Mouse (Mus musculus): ENCODE data around the gene 5730522E02Rik. TPM values are rescaled to one million over a fixed set of nuclear protein-coding genes. Genes with fewer than 3 reads are reported as not detected.
A peak's percentile ranks its signal among the peaks of the same experiment; 100 is the strongest.

Gene 5730522E02Rik
- polyA plus RNA-seq, 1 experiment from 2014 or later = 13.4 TPM

GRCm38 (mm10) chr11:25992216-25992615, 218.3 kb downstream of the 5730522E02Rik start:
- Histone ChIP-seq H3K9me3 (no peaks in the 10 kb centered on the region), H3K27ac (replicated peaks) (no peak overlapping the region), H3K36me3 (no peaks in the 10 kb centered on the region), H3K4me2 (no peak overlapping the region), H3K4me1 (replicated peaks) (peaks cover 13% of the 10 kb centered on the region), H3K27me3 (no peaks in the 10 kb centered on the region), H3K9ac (no peak overlapping the region), H3K4me3 (no peak overlapping the region)
- no peak for ATAC-seq (ENCODE audit: low read depth)
- WGBS = 74% methylated on average over 1 of the region's 1 CpGs

GRCm38 (mm10) chr11:25978736-25979276, 231.8 kb downstream of the 5730522E02Rik start:
- H3K4me3 ChIP-seq = no peak overlapping the region
- no peak overlapping the region for H3K9ac ChIP-seq
- no peaks in the 10 kb centered on the region for H3K9me3 ChIP-seq
- H3K27me3 ChIP-seq = no peaks in the 10 kb centered on the region
- no peak for ATAC-seq (ENCODE audit: low read depth)
- no peaks in the 10 kb centered on the region for H3K36me3 ChIP-seq
- H3K4me2 ChIP-seq = no peak overlapping the region
- WGBS = 32% methylated on average over 5 of the region's 5 CpGs
- peak overlapping the region; percentile 62 for H3K27ac ChIP-seq (replicated peaks)
- H3K4me1 ChIP-seq (replicated peaks) = peaks cover 7% of the 10 kb centered on the region

- 79% methylated on average over 5 of the region's 5 CpGs for WGBS
Observed at GRCm38 (mm10) chr11:25941504-25941903, 269.1 kb downstream of the 5730522E02Rik start.

GRCm38 (mm10) chr11:25940716-25941294, 269.8 kb downstream of the 5730522E02Rik start:
- no peak for ATAC-seq (ENCODE audit: low read depth)
- H3K9ac ChIP-seq = no peak overlapping the region
- no peak overlapping the region for H3K4me3 ChIP-seq
- peaks cover 6% of the 10 kb centered on the region; the same call in 1 of the 2 replicates for H3K4me1 ChIP-seq (replicated peaks)
- no peak overlapping the region for H3K4me2 ChIP-seq
- H3K27me3 ChIP-seq = no peaks in the 10 kb centered on the region
- H3K9me3 ChIP-seq = no peaks in the 10 kb centered on the region
- H3K27ac ChIP-seq (replicated peaks) = no peak overlapping the region; the same call in 1 of the 2 replicates
- no peaks in the 10 kb centered on the region for H3K36me3 ChIP-seq
- WGBS = 71% methylated on average over 4 of the region's 4 CpGs

More at GRCm38 (mm10) chr11:25941504-25941903, 269.1 kb downstream of the 5730522E02Rik start:
- ATAC-seq (ENCODE audit: low read depth) = no peak
- H3K4me1 ChIP-seq (replicated peaks) = peaks cover 6% of the 10 kb centered on the region; the same call in 1 of the 2 replicates
- H3K27me3 ChIP-seq = no peaks in the 10 kb centered on the region
- H3K9ac ChIP-seq = no peak overlapping the region
- no peaks in the 10 kb centered on the region for H3K36me3 ChIP-seq
- H3K4me3 ChIP-seq = no peak overlapping the region
- no peak overlapping the region for H3K4me2 ChIP-seq
- H3K9me3 ChIP-seq = no peaks in the 10 kb centered on the region
- no peak overlapping the region for H3K27ac ChIP-seq (replicated peaks)

GRCm38 (mm10) chr11:25926267-25926666, 284.3 kb downstream of the 5730522E02Rik start:
- H3K27me3 ChIP-seq = no peaks in the 10 kb centered on the region
- WGBS = 96% methylated on average over 2 of the region's 2 CpGs
- H3K9me3 ChIP-seq = no peaks in the 10 kb centered on the region
- no peak overlapping the region for H3K27ac ChIP-seq (replicated peaks)
- H3K4me2 ChIP-seq = no peak overlapping the region
- H3K36me3 ChIP-seq = no peaks in the 10 kb centered on the region
- H3K4me1 ChIP-seq (replicated peaks) = no peaks in the 10 kb centered on the region
- no peak overlapping the region for H3K4me3 ChIP-seq
- H3K9ac ChIP-seq = no peak overlapping the region
- ATAC-seq (ENCODE audit: low read depth) = no peak

- 69% methylated on average over 2 of the region's 2 CpGs for WGBS
- ATAC-seq (ENCODE audit: low read depth) = peak; percentile 50; the same call in 1 of the 2 replicates
Observed at GRCm38 (mm10) chr11:25902321-25902720, 308.2 kb downstream of the 5730522E02Rik start.

GRCm38 (mm10) chr11:25901666-25902065, 308.9 kb downstream of the 5730522E02Rik start:
- WGBS = 56% methylated on average over 2 of the region's 2 CpGs
- Histone ChIP-seq H3K4me1 (replicated peaks) (no peaks in the 10 kb centered on the region), H3K27ac (replicated peaks) (no peak overlapping the region), H3K9ac (no peak overlapping the region), H3K9me3 (no peaks in the 10 kb centered on the region), H3K4me2 (no peak overlapping the region), H3K36me3 (no peaks in the 10 kb centered on the region), H3K4me3 (no peak overlapping the region), H3K27me3 (no peaks in the 10 kb centered on the region)
- no peak for ATAC-seq (ENCODE audit: low read depth)

More at GRCm38 (mm10) chr11:25902321-25902720, 308.2 kb downstream of the 5730522E02Rik start:
- Histone ChIP-seq H3K4me1 (replicated peaks) (no peaks in the 10 kb centered on the region), H3K9ac (no peak overlapping the region), H3K27me3 (no peaks in the 10 kb centered on the region), H3K4me2 (no peak overlapping the region), H3K27ac (replicated peaks) (no peak overlapping the region), H3K36me3 (no peaks in the 10 kb centered on the region), H3K9me3 (no peaks in the 10 kb centered on the region), H3K4me3 (no peak overlapping the region)

- H3K9me3 ChIP-seq = no peaks in the 10 kb centered on the region
- no peak overlapping the region for H3K9ac ChIP-seq
- no peaks in the 10 kb centered on the region for H3K27me3 ChIP-seq
- H3K4me2 ChIP-seq = no peak overlapping the region
- H3K36me3 ChIP-seq = no peaks in the 10 kb centered on the region
- no peak for ATAC-seq (ENCODE audit: low read depth)
- H3K27ac ChIP-seq (replicated peaks) = no peak overlapping the region
- 85% methylated on average over 3 of the region's 3 CpGs for WGBS
- no peaks in the 10 kb centered on the region for H3K4me1 ChIP-seq (replicated peaks)
- H3K4me3 ChIP-seq = no peak overlapping the region
Observed at GRCm38 (mm10) chr11:25893906-25894305, 316.7 kb downstream of the 5730522E02Rik start.

GRCm38 (mm10) chr11:25872983-25873382, 337.6 kb downstream of the 5730522E02Rik start:
- no peaks in the 10 kb centered on the region for H3K27me3 ChIP-seq
- peaks cover 6% of the 10 kb centered on the region for H3K4me1 ChIP-seq (replicated peaks)
- no peak overlapping the region for H3K9ac ChIP-seq
- H3K9me3 ChIP-seq = no peaks in the 10 kb centered on the region
- ATAC-seq (ENCODE audit: low read depth) = no peak
- H3K27ac ChIP-seq (replicated peaks) = no peak overlapping the region
- H3K36me3 ChIP-seq = no peaks in the 10 kb centered on the region
- no peak overlapping the region for H3K4me3 ChIP-seq
- no peak overlapping the region for H3K4me2 ChIP-seq

GRCm38 (mm10) chr11:25872317-25872716, 338.2 kb downstream of the 5730522E02Rik start:
- no peak overlapping the region for H3K9ac ChIP-seq
- H3K9me3 ChIP-seq = no peaks in the 10 kb centered on the region
- H3K4me3 ChIP-seq = no peak overlapping the region
- peaks cover 6% of the 10 kb centered on the region for H3K4me1 ChIP-seq (replicated peaks)
- no peaks in the 10 kb centered on the region for H3K27me3 ChIP-seq
- ATAC-seq (ENCODE audit: low read depth) = no peak
- no peak overlapping the region for H3K4me2 ChIP-seq
- 32% methylated on average over 4 of the region's 4 CpGs for WGBS
- no peaks in the 10 kb centered on the region for H3K36me3 ChIP-seq
- peak overlapping the region; percentile 43 for H3K27ac ChIP-seq (replicated peaks)

GRCm38 (mm10) chr11:25866292-25866691, 344.3 kb downstream of the 5730522E02Rik start:
- no peaks in the 10 kb centered on the region for H3K9me3 ChIP-seq
- H3K4me2 ChIP-seq = no peak overlapping the region
- no peak overlapping the region for H3K4me3 ChIP-seq
- H3K36me3 ChIP-seq = no peaks in the 10 kb centered on the region
- no peak overlapping the region for H3K27ac ChIP-seq (replicated peaks)
- H3K27me3 ChIP-seq = no peaks in the 10 kb centered on the region
- no peak overlapping the region for H3K9ac ChIP-seq
- no peak for ATAC-seq (ENCODE audit: low read depth)
- peaks cover 3% of the 10 kb centered on the region; the same call in 1 of the 2 replicates for H3K4me1 ChIP-seq (replicated peaks)
- WGBS = 74% methylated on average over 2 of the region's 2 CpGs

- Histone ChIP-seq H3K4me1 (replicated peaks) (peaks cover 6% of the 10 kb centered on the region), H3K27me3 (no peaks in the 10 kb centered on the region), H3K36me3 (no peaks in the 10 kb centered on the region), H3K27ac (replicated peaks) (no peak overlapping the region), H3K4me3 (no peak overlapping the region), H3K4me2 (peak overlapping the region; percentile 28), H3K9ac (no peak overlapping the region), H3K9me3 (no peaks in the 10 kb centered on the region)
- ATAC-seq (ENCODE audit: low read depth) = peak; percentile 69
- 9% methylated on average over 9 of the region's 9 CpGs for WGBS
Observed at GRCm38 (mm10) chr11:25862686-25863085, 347.9 kb downstream of the 5730522E02Rik start.
